Mouse (Mus musculus) lung, embryonic 14.5 days (tissue): Measurements from ENCODE around the gene Chmp2a. TPM values are rescaled to one million over a fixed set of nuclear protein-coding genes. Genes with fewer than 3 reads are reported as not detected.
"Not testable (repeated sequence)": the region's sequence is repeated elsewhere in the genome, so short reads cannot be mapped to it uniquely, and the experiment has no call there.

ENCODE experiments used
- ATAC-seq: fragments of 200-750 bp; cut with Nextera tagmentation; 2 replicates; pipeline ENCODE4 v1.8.0; 2017; ENCODE audit warnings: mild to moderate bottlenecking, moderate TSS enrichment, moderate library complexity; ENCODE audit not compliant: insufficient read depth
- DNase-seq: peaks from one replicate; pipeline ENCODE4 v3.0.0-alpha.2; 2015
- H3K27ac ChIP-seq: fragments of 300-500 bp; sonication (generic); 2 replicates; pipeline ENCODE4 v1.5.1; 2014; ENCODE audit warnings: low read depth, mild to moderate bottlenecking, moderate library complexity
- H3K27me3 ChIP-seq: fragments of 300-500 bp; sonication (generic); 2 replicates; pipeline ENCODE4 v1.6.1; 2014; ENCODE audit warnings: low read length, control low read depth; ENCODE audit not compliant: insufficient read depth
- H3K36me3 ChIP-seq: fragments of 300-500 bp; sonication (generic); 2 replicates; pipeline ENCODE4 v1.6.1; 2014; ENCODE audit warnings: control low read depth; ENCODE audit not compliant: insufficient read depth
- H3K4me1 ChIP-seq: fragments of 300-500 bp; sonication (generic); 2 replicates; pipeline ENCODE4 v1.6.1; 2014; ENCODE audit warnings: antibody characterized with exemption, control low read depth; ENCODE audit not compliant: insufficient read depth
- H3K4me2 ChIP-seq: fragments of 300-500 bp; sonication (generic); 2 replicates; pipeline ENCODE4 v1.6.1; 2014; ENCODE audit warnings: mild to moderate bottlenecking
- H3K4me3 ChIP-seq: fragments of 300-500 bp; sonication (generic); 2 replicates; pipeline ENCODE4 v1.5.1; 2014; ENCODE audit warnings: low read depth, low read length
- H3K9ac ChIP-seq: fragments of 300-500 bp; sonication (generic); 2 replicates; pipeline ENCODE4 v1.6.1; 2014
- H3K9me3 ChIP-seq: fragments of 300-500 bp; sonication (generic); 2 replicates; pipeline ENCODE4 v1.6.1; 2016; ENCODE audit warnings: low read depth, low read length, control low read depth
- CTCF ChIP-seq: IDR thresholded peaks from 2 replicates; pipeline ENCODE4 v1.5.1; 2016; ENCODE audit warnings: antibody characterized with exemption, low read depth
- WGBS: fragments of 180-500 bp; shearing (Covaris S2); extraction: QIAGEN DNeasy Blood & Tissue Kit; methylation state at CpG from one replicate; pipeline ENCODE4 v1.1.7; 2014; 5-methylcytosine and 5-hydroxymethylcytosine counted together
- polyA plus RNA-seq: library from polyadenylated mRNA; unstranded; fragments of >200 nt; fragmentation: Nextera tagmentation; extraction: Ambion mirVana; gene quantifications from 2 replicates; pipeline ENCODE4 v1.2.1, GENCODE M21; 2014

Chmp2a gene
- 123 and 128 TPM in 2 replicates for polyA plus RNA-seq

- peak; percentile 72 for ATAC-seq
- Histone ChIP-seq H3K36me3 (peaks cover 64% of the 10 kb centered on the region), H3K4me2 (peak within 1 kb of the TSS; percentile 90), H3K27ac (peak within 1 kb of the TSS; percentile 89), H3K4me3 (peak within 1 kb of the TSS; percentile 63), H3K4me1 (no peaks in the 10 kb centered on the region), H3K27me3 (no peaks in the 10 kb centered on the region), H3K9ac (peak within 1 kb of the TSS; percentile 80), H3K9me3 (no peaks in the 10 kb centered on the region)
- DNase-seq: peak; percentile 98
- under 1% methylated on average over 45 of the region's 45 CpGs for WGBS
- no peak for TF ChIP-seq CTCF
Observed at GRCm38 (mm10) chr7:13034148-13034977, at the start of gene Chmp2a. Chmp2a (minus strand) TSS chr7:13034807.

GRCm38 (mm10) chr7:13072293-13072692 lies 37.7 kb upstream of the Chmp2a start:
- no peak for TF ChIP-seq CTCF
- Histone ChIP-seq H3K9ac (no peak overlapping the region), H3K4me1 (no peaks in the 10 kb centered on the region), H3K36me3 (no peaks in the 10 kb centered on the region), H3K27me3 (no peaks in the 10 kb centered on the region), H3K27ac (no peak overlapping the region), H3K9me3 (no peaks in the 10 kb centered on the region), H3K4me2 (no peak overlapping the region), H3K4me3 (no peak overlapping the region)
- DNase-seq: no peak
- WGBS: 54% methylated on average over 5 of the region's 5 CpGs
- ATAC-seq: no peak

GRCm38 (mm10) chr7:13063399-13063798 lies 28.8 kb upstream of the Chmp2a start:
- WGBS: 44% methylated on average over 2 of the region's 2 CpGs
- H3K4me1 ChIP-seq, H3K4me2 ChIP-seq, H3K36me3 ChIP-seq, H3K27me3 ChIP-seq, ATAC-seq, H3K9ac ChIP-seq, H3K4me3 ChIP-seq, H3K27ac ChIP-seq, H3K9me3 ChIP-seq: not testable (repeated sequence)
- DNase-seq: peak; percentile 40
- TF ChIP-seq CTCF: peak; percentile 54

- H3K9ac ChIP-seq: no peak overlapping the region
Observed at GRCm38 (mm10) chr7:13059536-13059935, 24.9 kb upstream of the Chmp2a start.

GRCm38 (mm10) chr7:13056913-13057700 lies 22.5 kb upstream of the Chmp2a start:
- no peak overlapping the region for H3K4me2 ChIP-seq
- peak; percentile 43 for TF ChIP-seq CTCF
- no peaks in the 10 kb centered on the region for H3K4me1 ChIP-seq
- H3K36me3 ChIP-seq: no peaks in the 10 kb centered on the region
- ATAC-seq: no peak
- no peaks in the 10 kb centered on the region for H3K9me3 ChIP-seq
- H3K27me3 ChIP-seq: no peaks in the 10 kb centered on the region
- no peak for DNase-seq
- 65% methylated on average over 8 of the region's 8 CpGs for WGBS
- H3K4me3 ChIP-seq: no peak overlapping the region
- no peak overlapping the region for H3K27ac ChIP-seq
- no peak overlapping the region for H3K9ac ChIP-seq

More at GRCm38 (mm10) chr7:13059536-13059935, 24.9 kb upstream of the Chmp2a start:
- Histone ChIP-seq H3K4me3 (no peak overlapping the region), H3K4me1 (no peaks in the 10 kb centered on the region), H3K36me3 (no peaks in the 10 kb centered on the region), H3K27ac (no peak overlapping the region), H3K27me3 (no peaks in the 10 kb centered on the region), H3K4me2 (no peak overlapping the region), H3K9me3 (no peaks in the 10 kb centered on the region; the same call in 1 of the 2 replicates)
- DNase-seq (no peak), ATAC-seq (no peak)
- TF ChIP-seq CTCF: no peak
- WGBS: 87% methylated on average over 9 of the region's 9 CpGs

GRCm38 (mm10) chr7:13054287-13055010 lies 19.8 kb upstream of the Chmp2a start, which contains the start of gene Mzf1:
Mzf1 (minus strand) TSS chr7:13054764.
- peak within 1 kb of the TSS; percentile 54 for H3K4me3 ChIP-seq
- DNase-seq (peak; percentile 99), ATAC-seq (peak; percentile 95)
- peak within 1 kb of the TSS; percentile 60 for H3K9ac ChIP-seq
- peak; percentile 11; the same call in 1 of the 2 replicates for TF ChIP-seq CTCF
- H3K4me1 ChIP-seq: no peaks in the 10 kb centered on the region
- no peaks in the 10 kb centered on the region for H3K9me3 ChIP-seq
- H3K36me3 ChIP-seq: no peaks in the 10 kb centered on the region
- H3K27ac ChIP-seq: peak within 1 kb of the TSS; percentile 77
- WGBS: under 1% methylated on average over 41 of the region's 41 CpGs
- H3K27me3 ChIP-seq: no peaks in the 10 kb centered on the region
- peak within 1 kb of the TSS; percentile 57 for H3K4me2 ChIP-seq
